Mouse (Mus musculus) midbrain, embryonic 15.5 days (tissue): ENCODE results near the gene Nr1h2. TPM values are rescaled to one million over a fixed set of nuclear protein-coding genes. Genes with fewer than 3 reads are reported as not detected.

Experiments
- ATAC-seq: fragments of 200-750 bp; cut with Nextera tagmentation; replicated peaks from 2 replicates; pipeline ENCODE4 v1.8.0; 2017; ENCODE audit warnings: moderate TSS enrichment
- H3K27ac ChIP-seq: fragments of 300-500 bp; sonication (generic); 2 replicates; pipeline ENCODE4 v1.5.1; 2015; ENCODE audit warnings: mild to moderate bottlenecking, inconsistent platforms
- H3K27me3 ChIP-seq: fragments of 300-500 bp; sonication (generic); replicated peaks from 2 replicates; pipeline ENCODE4 v1.6.1; 2015; ENCODE audit warnings: inconsistent platforms
- H3K36me3 ChIP-seq: fragments of 300-500 bp; sonication (generic); replicated peaks from 2 replicates; pipeline ENCODE4 v1.6.1; 2015; ENCODE audit warnings: inconsistent platforms
- H3K4me1 ChIP-seq: fragments of 300-500 bp; sonication (generic); 2 replicates; pipeline ENCODE4 v1.6.1; 2015; ENCODE audit warnings: inconsistent platforms
- H3K4me2 ChIP-seq: fragments of 300-500 bp; sonication (generic); 2 replicates; pipeline ENCODE4 v1.6.1; 2015; ENCODE audit warnings: inconsistent platforms, mild to moderate bottlenecking, moderate library complexity
- H3K4me3 ChIP-seq: fragments of 300-500 bp; sonication (generic); 2 replicates; pipeline ENCODE4 v1.5.1; 2015; ENCODE audit warnings: mild to moderate bottlenecking, inconsistent platforms
- H3K9ac ChIP-seq: fragments of 300-500 bp; sonication (generic); 2 replicates; pipeline ENCODE4 v1.6.1; 2015; ENCODE audit warnings: mild to moderate bottlenecking, inconsistent platforms
- H3K9me3 ChIP-seq: fragments of 300-500 bp; sonication (generic); 2 replicates; pipeline ENCODE4 v1.6.1; 2016; ENCODE audit warnings: inconsistent platforms
- WGBS: fragments of 180-500 bp; shearing (Covaris S2); methylation state at CpG from one replicate; pipeline ENCODE4 v1.1.7; 2015; ENCODE audit warnings: mixed read lengths; 5-methylcytosine and 5-hydroxymethylcytosine counted together
- polyA plus RNA-seq: library from polyadenylated mRNA; unstranded; fragments of >200 nt; fragmentation: Nextera tagmentation; extraction: Ambion mirVana; gene quantifications from 2 replicates; pipeline ENCODE4 v1.2.1, GENCODE M21; 2015

The Nr1h2 gene
- polyA plus RNA-seq, 1 experiment from 2014 or later: 61.1 TPM

DNA sequence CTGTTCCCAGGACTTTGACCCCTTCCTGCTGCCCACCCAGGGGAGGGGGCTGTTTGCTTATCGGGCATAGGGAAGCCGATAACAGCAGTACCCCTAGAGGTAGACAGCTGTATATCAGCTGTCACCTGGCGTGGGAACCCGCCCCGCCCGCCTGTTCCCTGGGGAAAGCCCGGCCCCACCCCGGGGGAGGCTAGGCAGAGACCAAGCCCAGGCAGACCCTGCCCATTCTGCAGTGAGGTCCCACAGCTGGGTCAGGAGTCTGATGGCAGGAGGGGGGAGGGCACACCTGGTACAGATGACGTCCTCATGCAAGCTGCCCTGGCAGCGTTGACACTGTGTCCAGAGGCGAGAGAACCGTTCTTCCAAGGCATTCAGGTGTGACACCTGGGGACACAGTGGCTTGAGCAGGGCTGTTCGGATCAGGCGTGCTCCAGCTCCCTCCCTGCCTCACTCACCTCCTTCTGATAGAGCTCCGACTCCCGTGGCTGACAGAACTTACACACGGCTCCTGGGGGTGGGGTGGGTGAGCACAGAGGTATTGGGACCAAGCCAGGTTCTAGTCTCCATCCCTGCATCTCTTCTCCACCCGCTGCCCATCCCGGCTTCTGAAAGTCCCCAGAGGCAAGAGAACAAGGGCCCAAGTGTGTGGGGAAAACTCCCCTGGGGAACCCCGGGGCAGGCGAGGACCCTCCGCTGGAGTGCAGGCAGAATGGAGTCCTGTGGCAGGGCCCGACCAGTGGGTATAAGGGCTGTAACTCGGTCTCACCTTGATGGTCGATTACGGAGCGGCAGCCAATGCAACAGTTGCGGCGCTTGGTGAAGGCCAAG is 20.6 kb downstream of the Nr1h2 start:
- no peak for ATAC-seq
- H3K4me3 ChIP-seq: no peak overlapping the region
- no peak overlapping the region for H3K4me2 ChIP-seq
- peaks cover 2% of the 10 kb centered on the region for H3K4me1 ChIP-seq
- no peak overlapping the region for H3K27ac ChIP-seq
- H3K36me3 ChIP-seq: no peaks in the 10 kb centered on the region
- no peak overlapping the region for H3K9ac ChIP-seq
- H3K9me3 ChIP-seq: no peaks in the 10 kb centered on the region
- H3K27me3 ChIP-seq: peaks cover 14% of the 10 kb centered on the region
- 88% methylated on average over 29 of the region's 29 CpGs for WGBS

DNA sequence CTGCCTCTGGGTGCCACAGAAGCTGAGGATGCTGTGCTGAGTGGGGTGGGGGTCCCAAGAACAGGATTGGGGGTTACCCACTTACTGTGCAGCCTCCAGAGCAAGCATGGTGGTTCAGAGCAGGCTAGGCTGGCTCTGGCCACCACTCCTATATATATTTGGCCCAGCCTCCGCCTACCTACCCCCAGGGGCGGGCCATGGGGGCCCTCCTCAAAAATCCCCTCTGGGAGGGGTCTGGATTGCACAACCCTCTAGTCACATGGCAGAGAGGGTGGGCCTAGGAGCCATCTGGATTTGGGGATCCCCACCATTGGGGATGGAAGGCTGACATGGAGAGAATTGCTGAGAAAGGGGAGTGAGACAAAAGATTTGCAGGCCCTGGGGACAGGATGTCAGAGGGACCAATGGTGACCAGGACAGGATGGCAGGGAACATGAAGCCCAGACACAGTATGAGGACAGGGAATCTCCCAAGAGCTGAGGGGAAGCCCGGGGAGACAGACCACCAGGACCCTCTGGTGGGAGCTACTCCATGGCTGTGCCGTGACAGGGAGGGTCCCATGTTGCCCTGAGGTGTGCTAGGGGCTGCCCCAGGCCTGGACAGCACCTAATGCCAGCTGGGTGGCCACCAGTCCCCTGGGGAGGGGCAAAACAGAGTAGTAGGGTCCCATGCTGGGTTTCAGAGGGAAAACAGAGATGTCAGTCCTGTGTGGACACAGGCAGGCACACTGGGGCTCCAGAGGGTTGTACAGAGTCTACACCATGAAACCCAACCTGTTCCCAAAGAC is 21.6 kb downstream of the Nr1h2 start, which contains the start of gene Spib:
Spib (minus strand) TSS at position 126 of the 787 bp plus-strand sequence.
- H3K9ac ChIP-seq: no peak within 1 kb of the TSS
- H3K4me2 ChIP-seq: no peak within 1 kb of the TSS
- H3K4me1 ChIP-seq: peaks cover 9% of the 10 kb centered on the region
- no peak within 1 kb of the TSS for H3K4me3 ChIP-seq
- peaks cover 14% of the 10 kb centered on the region for H3K27me3 ChIP-seq
- no peaks in the 10 kb centered on the region for H3K9me3 ChIP-seq
- no peak for ATAC-seq
- no peak within 1 kb of the TSS for H3K27ac ChIP-seq
- H3K36me3 ChIP-seq: no peaks in the 10 kb centered on the region
- WGBS: 81% methylated on average over 4 of the region's 4 CpGs

- H3K4me3 ChIP-seq: no peak overlapping the region
- H3K27me3 ChIP-seq: peaks cover 14% of the 10 kb centered on the region
- no peak overlapping the region for H3K9ac ChIP-seq
- H3K4me1 ChIP-seq: peaks cover 9% of the 10 kb centered on the region
- no peak for ATAC-seq
- 67% methylated on average over 5 of the region's 5 CpGs for WGBS
- H3K36me3 ChIP-seq: no peaks in the 10 kb centered on the region
- no peaks in the 10 kb centered on the region for H3K9me3 ChIP-seq
- H3K4me2 ChIP-seq: no peak overlapping the region
- no peak overlapping the region for H3K27ac ChIP-seq
Observed at GRCm38 (mm10) chr7:44531207-44531606, 22.5 kb downstream of the Nr1h2 start.

GRCm38 (mm10) chr7:44530507-44530906 is 23.2 kb downstream of the Nr1h2 start:
- Histone ChIP-seq H3K4me2 (no peak overlapping the region), H3K27me3 (peaks cover 17% of the 10 kb centered on the region), H3K4me3 (no peak overlapping the region), H3K36me3 (no peaks in the 10 kb centered on the region), H3K4me1 (peaks cover 9% of the 10 kb centered on the region), H3K9ac (no peak overlapping the region), H3K9me3 (no peaks in the 10 kb centered on the region), H3K27ac (no peak overlapping the region)
- ATAC-seq: no peak
- WGBS: 86% methylated on average over 3 of the region's 3 CpGs

DNA sequence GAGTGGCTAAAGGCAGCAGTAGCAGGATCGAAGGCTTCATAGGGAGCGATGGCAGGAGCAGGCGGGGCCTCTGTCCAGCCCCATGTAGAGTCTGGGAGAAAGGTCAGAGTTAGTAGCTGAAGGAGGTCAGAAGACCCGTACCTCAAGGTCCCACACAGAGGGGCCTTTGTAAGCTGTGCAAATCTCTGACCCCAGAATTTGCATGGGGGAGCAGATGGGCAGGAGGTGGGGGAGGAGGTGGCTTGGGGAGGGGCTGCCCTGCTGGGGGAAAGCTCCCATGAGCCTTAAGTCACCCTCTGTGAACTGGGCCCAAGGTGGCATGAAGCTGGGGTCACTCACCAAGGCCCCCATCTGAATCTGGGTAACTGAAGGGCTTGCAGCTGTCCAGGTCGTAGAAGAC is 24.2 kb downstream of the Nr1h2 start:
- Histone ChIP-seq H3K9ac (no peak overlapping the region), H3K27ac (no peak overlapping the region), H3K4me1 (peaks cover 12% of the 10 kb centered on the region), H3K27me3 (peaks cover 24% of the 10 kb centered on the region), H3K4me2 (no peak overlapping the region), H3K4me3 (no peak overlapping the region), H3K9me3 (no peaks in the 10 kb centered on the region), H3K36me3 (no peaks in the 10 kb centered on the region)
- 61% methylated on average over 5 of the region's 5 CpGs for WGBS
- no peak for ATAC-seq

GRCm38 (mm10) chr7:44527483-44528398 is 26.0 kb downstream of the Nr1h2 start:
- Histone ChIP-seq H3K4me3 (peak overlapping the region; percentile 33), H3K9ac (peak overlapping the region; percentile 23), H3K36me3 (no peaks in the 10 kb centered on the region), H3K27ac (no peak overlapping the region), H3K4me2 (peak overlapping the region; percentile 65), H3K9me3 (no peaks in the 10 kb centered on the region), H3K4me1 (peaks cover 12% of the 10 kb centered on the region), H3K27me3 (peaks cover 32% of the 10 kb centered on the region)
- 6% methylated on average over 40 of the region's 40 CpGs for WGBS
- ATAC-seq: 0 out of 2 replicates have a peak, but pooled peaks have one; percentile 24

DNA sequence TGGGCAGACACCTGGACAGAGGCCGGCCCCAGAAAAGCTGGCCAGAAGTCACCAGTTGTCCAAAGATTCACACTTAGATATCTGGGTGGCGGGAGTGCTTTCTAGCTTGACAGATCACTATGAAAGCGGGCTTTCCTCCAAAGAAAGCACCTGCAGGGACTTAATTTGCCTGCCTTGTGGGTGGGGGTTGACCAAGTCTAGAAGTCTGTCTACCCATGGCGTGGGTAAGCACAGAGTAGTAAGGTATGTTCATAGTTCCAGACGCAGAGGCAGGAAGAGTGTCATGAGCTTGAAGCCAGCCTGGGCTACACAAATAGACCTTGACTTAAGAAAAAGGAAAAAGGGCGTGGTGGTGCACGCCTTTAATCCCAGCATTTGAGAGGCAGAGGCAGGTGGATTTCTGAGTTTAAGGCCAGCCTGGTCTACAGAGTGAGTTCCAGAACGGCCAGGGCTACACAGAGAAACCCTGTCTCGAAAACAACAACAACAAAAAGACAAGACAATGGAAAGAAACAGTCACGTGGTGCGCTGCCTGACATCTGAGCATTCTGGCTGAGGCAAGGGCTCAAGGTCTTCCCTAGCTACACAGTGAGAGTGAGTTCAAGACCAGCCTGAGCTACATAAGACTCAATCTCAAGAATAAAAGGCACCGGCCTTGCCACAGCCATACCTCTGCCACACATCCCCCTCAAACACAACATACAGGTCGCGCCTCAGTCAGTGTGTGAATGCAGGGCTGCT is 27.2 kb downstream of the Nr1h2 start:
- H3K27ac ChIP-seq: no peak overlapping the region
- no peak for ATAC-seq
- no peaks in the 10 kb centered on the region for H3K36me3 ChIP-seq
- no peak overlapping the region for H3K4me2 ChIP-seq
- no peak overlapping the region for H3K4me3 ChIP-seq
- 88% methylated on average over 14 of the region's 14 CpGs for WGBS
- H3K9me3 ChIP-seq: no peaks in the 10 kb centered on the region
- H3K4me1 ChIP-seq: peaks cover 14% of the 10 kb centered on the region
- no peak overlapping the region for H3K9ac ChIP-seq
- peaks cover 37% of the 10 kb centered on the region for H3K27me3 ChIP-seq

- H3K27me3 ChIP-seq: peaks cover 37% of the 10 kb centered on the region
- no peak overlapping the region for H3K9ac ChIP-seq
- peak overlapping the region; percentile 10; the same call in 1 of the 2 replicates for H3K4me2 ChIP-seq
Observed at GRCm38 (mm10) chr7:44525126-44525832, 28.5 kb downstream of the Nr1h2 start.

DNA sequence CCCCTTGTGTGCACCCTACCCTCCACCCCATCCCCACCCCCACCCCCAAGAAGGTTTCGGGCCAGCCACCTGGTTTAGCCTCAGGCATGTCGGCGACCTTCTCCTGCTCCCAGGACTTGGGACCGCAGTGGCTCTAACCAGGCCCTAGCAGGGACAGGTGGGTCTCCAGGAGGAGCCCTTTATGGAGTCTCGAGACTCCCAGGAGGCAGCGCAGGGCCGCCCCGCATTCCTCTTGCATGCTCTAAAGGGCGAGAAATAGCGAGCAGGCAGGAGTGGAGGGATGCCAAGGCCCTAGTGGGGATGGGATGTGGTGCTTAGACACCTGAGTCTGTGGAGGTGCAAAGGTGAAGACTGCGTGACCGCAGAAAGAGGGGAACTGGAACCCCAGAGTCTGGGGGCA is 29.2 kb downstream of the Nr1h2 start, which contains the start of gene Mybpc2:
Mybpc2 (minus strand) TSS at position 155 of the 400 bp plus-strand sequence.
- Histone ChIP-seq H3K36me3 (no peaks in the 10 kb centered on the region), H3K9ac (no peak within 1 kb of the TSS), H3K27me3 (peaks cover 34% of the 10 kb centered on the region), H3K4me3 (no peak within 1 kb of the TSS), H3K9me3 (no peaks in the 10 kb centered on the region), H3K4me1 (peaks cover 15% of the 10 kb centered on the region), H3K4me2 (peak within 1 kb of the TSS; percentile 10; the same call in 1 of the 2 replicates), H3K27ac (no peak within 1 kb of the TSS)
- ATAC-seq: no peak
- WGBS: 42% methylated on average over 12 of the region's 12 CpGs

More at GRCm38 (mm10) chr7:44525126-44525832, 28.5 kb downstream of the Nr1h2 start:
- Histone ChIP-seq H3K9me3 (no peaks in the 10 kb centered on the region), H3K4me1 (peaks cover 15% of the 10 kb centered on the region), H3K4me3 (no peak overlapping the region), H3K27ac (no peak overlapping the region), H3K36me3 (no peaks in the 10 kb centered on the region)
- ATAC-seq: no peak
- 17% methylated on average over 21 of the region's 22 CpGs for WGBS

GRCm38 (mm10) chr7:44523056-44523455 is 30.7 kb downstream of the Nr1h2 start:
- no peak overlapping the region for H3K27ac ChIP-seq
- peaks cover 25% of the 10 kb centered on the region for H3K27me3 ChIP-seq
- H3K4me2 ChIP-seq: no peak overlapping the region
- WGBS: 89% methylated on average over 2 of the region's 2 CpGs
- ATAC-seq: no peak
- H3K4me3 ChIP-seq: no peak overlapping the region
- H3K4me1 ChIP-seq: peaks cover 12% of the 10 kb centered on the region
- H3K36me3 ChIP-seq: no peaks in the 10 kb centered on the region
- H3K9me3 ChIP-seq: no peaks in the 10 kb centered on the region
- no peak overlapping the region for H3K9ac ChIP-seq

DNA sequence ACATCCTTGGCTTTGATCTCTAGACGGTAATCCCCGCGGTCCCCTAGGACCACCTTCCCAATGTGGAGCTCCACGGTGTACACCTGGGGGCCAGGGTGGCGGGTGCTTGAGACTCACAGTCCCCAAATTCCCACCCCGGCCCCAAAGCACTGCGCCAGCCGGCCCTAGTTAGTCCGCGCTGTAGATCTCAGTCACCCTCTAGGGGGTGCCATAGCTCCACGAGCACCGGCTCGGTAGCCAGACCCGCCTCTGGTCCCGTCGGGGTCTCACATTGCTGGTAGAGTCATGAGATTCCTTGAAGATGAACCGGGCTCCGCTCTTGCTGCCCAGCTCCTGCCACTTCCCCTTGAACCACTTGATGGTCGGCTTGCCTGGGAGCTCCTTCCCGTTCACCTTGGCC is 32.0 kb downstream of the Nr1h2 start:
- no peak; the same call in 1 of the 2 replicates for ATAC-seq
- Histone ChIP-seq H3K4me1 (peaks cover 6% of the 10 kb centered on the region; the same call in 1 of the 2 replicates), H3K9me3 (no peaks in the 10 kb centered on the region), H3K27ac (no peak overlapping the region), H3K36me3 (no peaks in the 10 kb centered on the region), H3K27me3 (peaks cover 25% of the 10 kb centered on the region), H3K4me2 (peak overlapping the region; percentile 24), H3K9ac (no peak overlapping the region), H3K4me3 (no peak overlapping the region)
- WGBS: 3% methylated on average over 20 of the region's 20 CpGs
